Mouse (Mus musculus) left cerebral cortex, adult 11 months (tissue): ENCODE results near the gene Lrrc55.

ENCODE experiments used
- DNase-seq: peaks from one replicate; pipeline ENCODE4 v3.0.0; 2022; ENCODE audit warnings: low spot score

Lrrc55 gene

GRCm38 (mm10) chr2:85168327-85168726, 28.7 kb downstream of the Lrrc55 start:
- no peak for DNase-seq

DNA sequence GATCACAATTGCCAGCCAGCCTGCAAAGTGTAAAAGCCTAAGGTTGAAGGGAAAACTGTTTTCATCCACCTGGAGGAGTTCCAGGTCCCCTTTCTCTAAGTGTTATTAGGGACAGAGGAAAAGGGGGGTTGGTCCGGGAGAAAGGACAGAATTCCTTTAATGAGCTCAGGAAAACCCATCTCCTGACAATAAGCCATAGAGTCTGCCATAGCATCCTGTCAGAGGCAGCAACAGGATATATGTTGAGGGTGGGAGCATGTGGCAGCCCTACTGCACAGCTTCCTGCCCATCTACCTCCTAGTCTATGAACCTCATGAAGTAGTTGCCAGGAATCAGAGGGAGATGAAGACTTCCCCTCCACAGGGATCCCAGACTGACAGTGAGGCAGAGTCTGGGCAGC, 29.4 kb downstream of the Lrrc55 start:
- no peak for DNase-seq

DNA sequence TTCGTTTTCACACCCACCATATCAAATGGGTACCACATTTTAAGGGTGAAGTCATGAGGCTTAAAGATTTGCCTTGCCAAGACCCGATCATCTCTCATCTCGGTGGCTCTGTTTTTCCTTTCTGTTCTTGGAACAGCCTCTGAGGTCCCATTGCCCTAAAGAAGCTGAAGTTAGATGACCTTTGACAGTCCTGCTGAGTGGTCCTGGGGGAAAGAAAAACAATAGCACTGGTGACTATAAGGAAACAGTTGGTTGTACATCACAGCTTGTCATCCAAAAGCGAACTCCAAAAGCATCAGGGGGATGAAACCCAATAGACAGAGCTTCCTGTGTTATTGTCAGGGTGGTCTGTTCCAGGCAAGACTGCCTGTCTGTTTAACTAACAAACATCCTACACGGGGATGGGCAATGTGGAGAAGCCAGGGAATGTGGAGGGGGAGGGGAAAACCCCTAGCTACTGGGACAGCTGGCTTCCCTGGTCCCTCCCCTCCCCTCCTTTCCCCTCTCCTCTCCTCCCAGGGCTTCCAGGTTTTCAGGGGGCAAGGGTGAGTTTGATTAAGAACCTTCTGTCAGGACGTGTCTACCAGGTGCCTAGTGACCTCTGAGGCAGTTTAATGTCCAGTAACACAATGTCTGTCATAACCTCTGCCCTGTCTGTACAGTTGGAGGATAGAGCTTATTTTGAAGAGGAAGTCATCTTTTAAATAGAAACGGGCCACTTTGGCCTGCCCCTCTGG, 33.5 kb downstream of the Lrrc55 start:
- no peak for DNase-seq

GRCm38 (mm10) chr2:85161638-85162093, 35.3 kb downstream of the Lrrc55 start:
- DNase-seq: no peak

DNA sequence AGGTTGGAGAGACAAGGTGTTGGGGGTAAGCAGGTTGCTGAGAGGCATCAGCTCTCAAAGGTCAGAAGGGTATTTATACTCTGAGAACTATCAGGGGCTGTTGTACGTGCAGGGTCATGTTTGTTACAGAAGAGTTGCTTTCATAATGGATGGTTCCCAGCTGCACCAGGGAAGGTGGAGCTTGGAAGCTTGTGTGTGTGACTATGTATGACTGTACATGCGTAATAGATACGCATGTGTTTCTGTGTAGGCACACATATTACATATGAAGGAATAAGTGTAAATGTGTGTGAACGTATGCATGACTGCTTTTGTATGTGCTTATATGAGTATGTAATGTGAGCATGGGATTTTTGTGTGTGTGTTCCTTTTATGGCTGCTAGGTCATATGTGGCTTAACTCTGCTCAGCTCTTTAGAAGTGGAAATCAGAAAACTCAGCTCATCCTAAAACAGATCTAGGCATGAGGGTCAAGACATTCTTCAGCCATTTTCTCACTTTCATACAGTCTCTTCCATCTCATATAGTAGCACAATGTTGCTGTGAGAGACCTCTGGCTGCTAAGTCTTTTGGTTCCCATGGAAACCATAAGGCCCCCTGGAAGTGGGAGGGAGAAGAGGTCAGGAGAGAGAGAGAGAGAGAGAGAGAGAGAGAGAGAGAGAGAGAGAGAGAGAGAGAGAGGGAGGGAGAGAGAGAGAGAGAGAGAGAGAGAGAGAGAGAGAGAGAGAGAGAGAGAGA, 35.9 kb downstream of the Lrrc55 start:
- DNase-seq: no peak

GRCm38 (mm10) chr2:85157382-85157781, 39.6 kb downstream of the Lrrc55 start:
- DNase-seq: no peak

- no peak for DNase-seq
Measured at GRCm38 (mm10) chr2:85156136-85156535, 40.9 kb downstream of the Lrrc55 start.

DNA sequence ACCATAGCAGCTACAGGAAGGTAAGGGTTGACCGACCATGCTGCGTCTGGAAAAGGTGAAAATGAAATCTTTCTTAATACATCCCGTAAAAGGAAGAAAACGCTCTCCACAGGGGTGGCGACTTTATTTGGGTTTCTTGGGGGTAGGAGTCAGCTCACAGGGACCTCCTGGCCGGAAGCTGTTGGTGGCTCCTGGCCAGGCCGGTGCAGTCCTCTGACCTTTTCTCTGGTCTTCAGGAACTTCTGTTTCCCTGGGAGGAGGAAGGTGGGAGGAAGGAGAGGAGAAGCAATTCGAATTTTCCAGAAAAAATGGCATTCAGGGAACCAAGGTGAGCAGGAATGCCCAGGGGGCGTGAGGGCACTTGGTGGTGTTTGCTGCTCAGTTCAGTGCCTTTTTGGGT, 41.7 kb downstream of the Lrrc55 start:
- no peak for DNase-seq

DNA sequence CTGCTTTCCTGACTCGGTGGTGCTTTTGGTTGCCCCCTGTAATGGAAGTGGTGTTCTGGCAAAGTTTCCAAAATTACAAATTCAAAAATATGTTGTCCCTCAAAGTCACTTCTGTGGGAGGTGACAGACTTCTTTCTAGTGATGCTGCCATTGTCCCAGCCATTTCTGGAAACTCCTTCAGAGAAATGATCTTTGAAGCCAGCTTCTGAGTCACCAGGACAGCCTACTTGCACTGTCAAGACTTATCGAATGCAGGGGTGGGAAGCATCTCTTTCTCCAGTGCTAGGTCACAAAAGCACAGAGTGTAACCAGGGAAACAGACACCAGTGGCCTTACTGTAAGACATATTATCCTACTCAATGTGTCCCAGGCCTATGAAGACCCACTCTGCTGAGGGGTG, 45.8 kb downstream of the Lrrc55 start:
- DNase-seq: peak; percentile 12

DNA sequence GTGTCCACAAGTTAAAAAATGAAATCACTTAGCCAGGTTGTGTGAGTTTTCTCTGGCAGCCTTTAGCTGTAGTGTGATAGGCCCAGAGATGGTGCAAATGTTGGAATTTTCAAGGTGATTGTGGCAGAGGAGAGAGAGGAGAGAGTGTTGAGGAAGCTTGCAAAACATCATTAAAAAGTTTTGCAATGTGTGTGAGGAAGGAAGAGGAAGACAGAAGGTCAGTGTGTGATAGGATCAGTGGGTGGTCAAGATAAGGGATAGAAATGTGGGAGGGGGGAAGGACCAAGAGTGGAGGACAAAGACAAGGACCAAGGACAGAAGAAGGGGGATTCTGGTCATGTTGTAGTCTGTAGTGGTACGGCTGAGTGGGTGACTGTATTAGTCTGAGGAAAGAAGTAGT, 46.6 kb downstream of the Lrrc55 start:
- no peak for DNase-seq

GRCm38 (mm10) chr2:85147481-85147880, 49.5 kb downstream of the Lrrc55 start:
- no peak for DNase-seq

GRCm38 (mm10) chr2:85145346-85145745, 51.7 kb downstream of the Lrrc55 start:
- no peak for DNase-seq

DNA sequence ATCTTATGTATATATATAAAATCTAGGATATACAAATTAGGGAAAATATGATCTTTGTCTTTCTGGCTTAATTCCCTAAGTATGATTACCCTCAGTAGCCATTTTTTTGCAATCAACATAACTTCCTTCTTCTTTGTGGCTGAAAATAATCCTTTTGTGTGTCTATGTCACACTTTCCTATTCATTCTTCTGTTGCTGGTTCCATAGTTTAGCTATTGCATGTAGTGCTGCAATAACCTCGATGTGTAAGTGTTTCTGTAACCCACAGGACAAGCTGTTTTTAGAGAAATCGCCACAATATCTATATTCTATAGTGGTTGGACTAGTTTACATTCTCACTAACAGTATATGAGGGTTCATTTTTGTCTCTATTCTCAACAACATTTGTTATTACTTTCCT, 52.1 kb downstream of the Lrrc55 start:
- no peak for DNase-seq

GRCm38 (mm10) chr2:85140833-85141232, 56.2 kb downstream of the Lrrc55 start:
- DNase-seq: no peak

DNA sequence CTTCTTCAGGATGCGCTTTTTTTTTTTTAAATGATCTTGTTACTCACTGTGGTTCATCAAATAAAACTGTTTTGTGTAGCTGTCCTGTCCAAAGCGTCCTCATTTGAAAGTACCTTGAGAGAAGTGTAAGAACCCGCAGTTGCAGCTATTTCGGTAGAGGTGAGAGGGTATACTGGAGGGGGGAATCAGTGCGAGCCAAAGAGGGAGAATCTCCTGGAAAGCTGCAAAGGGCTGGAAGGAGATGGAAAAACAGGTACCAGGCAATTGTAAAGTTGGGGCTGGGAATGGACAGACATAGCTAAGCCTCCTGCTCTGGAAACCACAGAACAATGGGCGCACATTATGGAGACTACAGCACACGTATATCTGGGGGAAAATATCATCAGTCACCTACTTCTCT, 57.2 kb downstream of the Lrrc55 start:
- no peak for DNase-seq

- DNase-seq: no peak
Measured at GRCm38 (mm10) chr2:85139393-85139792, 57.6 kb downstream of the Lrrc55 start.

- no peak for DNase-seq
Measured at GRCm38 (mm10) chr2:85138143-85138542, 58.9 kb downstream of the Lrrc55 start.

DNA sequence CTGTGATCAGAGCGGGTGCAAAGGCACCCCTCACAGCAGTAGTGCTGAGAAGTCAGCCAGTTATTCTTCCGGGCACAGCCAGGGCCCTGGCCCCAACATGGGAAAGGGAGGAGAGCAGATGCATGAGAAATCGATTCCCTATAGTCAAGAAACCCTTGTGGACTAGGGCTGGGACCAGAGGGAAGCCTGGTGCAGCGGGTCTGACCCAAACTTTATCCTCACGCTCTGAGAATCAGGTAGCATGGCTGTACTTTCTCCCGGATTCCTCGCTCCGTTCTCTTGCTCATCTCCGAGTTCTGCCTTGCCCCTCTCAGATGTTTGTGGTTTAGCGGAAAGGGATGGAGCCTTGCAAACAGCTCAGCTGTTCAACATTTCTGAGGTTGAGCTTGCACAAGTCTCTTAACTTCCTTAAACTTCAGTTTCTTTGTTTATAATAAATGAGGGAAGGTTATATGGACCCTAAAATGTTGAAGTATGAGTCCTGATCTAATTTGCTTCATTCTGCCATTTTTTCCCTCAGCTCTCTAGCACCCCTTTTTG, 59.3 kb downstream of the Lrrc55 start:
- no peak for DNase-seq

DNA sequence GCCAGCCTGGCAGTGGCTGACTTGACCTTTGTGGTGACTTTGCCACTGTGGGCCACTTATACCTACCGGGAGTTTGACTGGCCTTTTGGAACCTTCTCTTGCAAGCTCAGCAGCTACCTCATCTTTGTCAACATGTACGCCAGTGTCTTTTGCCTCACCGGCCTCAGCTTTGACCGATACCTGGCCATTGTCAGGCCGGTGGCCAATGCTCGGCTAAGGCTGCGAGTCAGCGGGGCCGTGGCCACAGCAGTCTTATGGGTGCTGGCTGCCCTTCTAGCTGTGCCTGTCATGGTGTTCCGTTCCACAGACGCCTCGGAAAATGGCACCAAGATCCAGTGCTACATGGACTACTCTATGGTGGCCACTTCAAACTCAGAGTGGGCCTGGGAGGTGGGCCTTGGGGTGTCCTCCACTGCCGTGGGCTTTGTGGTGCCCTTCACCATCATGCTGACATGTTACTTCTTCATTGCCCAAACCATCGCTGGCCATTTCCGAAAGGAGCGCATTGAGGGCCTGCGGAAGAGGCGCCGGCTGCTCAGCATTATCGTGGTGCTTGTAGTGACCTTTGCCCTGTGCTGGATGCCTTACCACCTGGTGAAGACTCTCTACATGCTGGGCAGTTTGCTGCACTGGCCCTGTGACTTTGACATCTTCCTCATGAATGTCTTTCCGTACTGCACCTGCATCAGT, 60.0 kb downstream of the Lrrc55 start:
- no peak for DNase-seq

DNA sequence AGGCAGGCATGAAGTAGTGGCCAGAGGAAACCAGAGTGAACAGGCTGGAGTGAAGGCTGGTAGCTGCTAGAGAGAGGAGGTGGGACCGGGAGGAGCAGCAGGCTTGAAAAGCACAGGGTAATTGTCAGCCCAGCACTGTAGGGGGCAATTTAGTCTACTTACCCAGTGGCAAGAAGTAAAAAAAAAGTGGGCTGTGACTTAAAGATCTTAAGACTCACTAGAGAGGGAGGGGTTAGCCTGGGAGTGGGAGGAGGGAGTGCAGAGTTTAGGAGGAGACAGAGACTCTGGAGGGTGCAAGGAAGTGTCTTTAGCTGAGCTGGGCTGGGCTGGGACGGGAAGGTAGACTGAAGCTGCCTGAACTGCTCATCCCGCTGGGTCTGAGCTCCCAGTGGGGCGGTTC, 60.9 kb downstream of the Lrrc55 start, which contains the start of gene Aplnr:
Gene Aplnr (plus strand): TSS at position 137 of the 400 bp plus-strand sequence.
- DNase-seq: no peak

DNA sequence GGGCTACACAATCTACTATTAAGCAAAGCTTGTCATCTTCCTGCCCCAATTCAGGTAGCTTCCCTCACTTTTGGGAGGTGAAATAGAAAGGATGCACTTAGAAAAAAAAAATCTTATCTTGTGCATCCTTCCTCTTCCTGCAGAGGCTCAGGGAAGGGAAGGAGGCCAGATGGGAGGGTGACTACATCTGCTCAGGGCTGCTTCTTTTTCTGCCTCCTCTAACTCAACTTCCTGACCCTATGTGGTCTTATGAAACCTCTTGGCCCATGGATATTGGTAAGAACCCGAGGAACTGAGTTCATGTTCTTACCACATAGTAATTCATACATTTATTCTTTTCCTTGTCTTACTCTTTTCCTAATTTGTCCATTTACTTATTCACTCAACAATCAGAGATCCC, 61.9 kb downstream of the Lrrc55 start:
- DNase-seq: no peak

- DNase-seq: no peak
Measured at GRCm38 (mm10) chr2:85132204-85132603, 64.8 kb downstream of the Lrrc55 start.

DNA sequence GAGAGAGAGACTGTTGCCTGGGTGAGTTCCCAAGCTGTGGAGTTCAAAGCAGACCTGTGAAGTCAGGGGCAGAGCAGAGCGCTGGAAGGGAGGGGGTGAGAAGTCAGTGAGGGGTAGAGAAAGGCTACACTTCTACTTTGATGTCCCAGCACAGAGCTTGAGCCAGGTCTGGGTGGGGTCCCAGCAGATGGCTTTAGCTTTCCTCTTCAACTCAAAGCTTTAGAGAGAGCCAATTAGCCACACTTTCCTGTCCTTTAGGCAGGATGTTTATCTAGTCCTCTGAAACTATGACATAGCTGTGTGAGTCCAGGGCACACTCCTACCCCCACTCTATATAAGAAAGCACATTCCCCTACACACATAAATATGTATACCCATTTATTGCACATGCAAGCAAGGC, 65.3 kb downstream of the Lrrc55 start:
- DNase-seq: no peak
